Mouse (Mus musculus): ENCODE measurements around the gene Znhit1. TPM values are rescaled to one million over a fixed set of nuclear protein-coding genes. Genes with fewer than 3 reads are reported as not detected.

Gene Znhit1
- total RNA-seq, 2 experiments from 2014 or later = 73.3 to 76.9 TPM

Small RNA genes lying within 50 kb of the gene (microRNA-seq; reads per million reads assigned to microRNA genes)
- gene Mir702 = 15.3 reads per million, percentile 30 among the genes with 10 or more reads in this experiment

Other genes with a start within 250 kb of the Znhit1 start
- gene Col26a1, start 104.8 kb downstream of the Znhit1 start, total RNA-seq (2021) = under 1 TPM; 0.31 to 0.75 TPM
- 1 to 10 TPM; 4.4 to 5.3 TPM for gene Ift22, start 79.9 kb downstream of the Znhit1 start, total RNA-seq (2021)
- 100 to 1,000 TPM; 173 to 186 TPM for gene Fis1, start 34.7 kb downstream of the Znhit1 start, total RNA-seq (2021)
- gene Cldn15, start 21.4 kb downstream of the Znhit1 start, total RNA-seq (2021) = 1 to 10 TPM; 1.6 TPM
- gene Plod3, start 1.0 kb downstream of the Znhit1 start, total RNA-seq (2021) = 10 to 100 TPM; 16.8 to 19.7 TPM
- gene Vgf, start 38.4 kb upstream of the Znhit1 start, total RNA-seq (2021) = not detected
- gene Ap1s1, start 58.1 kb upstream of the Znhit1 start, total RNA-seq (2021) = 10 to 100 TPM; 14.0 to 17.1 TPM
- 1 to 10 TPM; 4.9 to 5.5 TPM for gene Serpine1, start 84.2 kb upstream of the Znhit1 start, total RNA-seq (2021)
- gene Trim56, start 128.2 kb upstream of the Znhit1 start, total RNA-seq (2021) = 1 to 10 TPM; 7.4 to 8.0 TPM
- gene Muc3, start 161.3 kb upstream of the Znhit1 start, total RNA-seq (2021) = not detected
- under 1 TPM; 0.11 to 0.12 TPM for gene Muc3a, start 224.4 kb upstream of the Znhit1 start, total RNA-seq (2021)

All from gastrocnemius, adult 18-20 months (tissue).